9 mouse cellular contexts compared by ENCODE assay signal in genomic region chrX:51146351-51146750, GRCm38 (mm10). TPM values are rescaled to one million over a fixed set of nuclear protein-coding genes. Genes with fewer than 3 reads are reported as not detected.
DNase-seq lines count a peak whose midpoint lies in the region; ATAC-seq and TF ChIP-seq lines count a peak whose summit lies in the region.
"Had no signal": no experiment of that assay in that cellular context is flagged by ENCODE, and none has a peak within 500 bp of the region (broad histone marks: within the 10 kb centered on the region; RNA-seq: fewer than 3 reads in every experiment).

No protein-coding gene starts in this region.

- no peaks in the 10 kb centered on the region for H3K27me3 ChIP-seq in forebrain, postnatal 0 days (ENCODE audit: insufficient read depth, low read length)
- no peaks in the 10 kb centered on the region for H3K27me3 ChIP-seq in forebrain, embryonic 11.5 days (ENCODE audit: control insufficient read depth, insufficient read depth, low read length)
- H3K27me3 ChIP-seq in liver, postnatal 0 days (ENCODE audit: insufficient read depth, low read length): no peaks in the 10 kb centered on the region

- no peak overlapping the region for H3K27ac ChIP-seq in forebrain, postnatal 0 days (ENCODE audit: low read depth, low read length)
- no peak overlapping the region for H3K27ac ChIP-seq in forebrain, embryonic 11.5 days (ENCODE audit: low read depth, low read length)
- H3K27ac ChIP-seq in liver, postnatal 0 days (ENCODE audit: low read depth): no peak overlapping the region

- TF ChIP-seq CTCF in forebrain, postnatal 0 days (IDR thresholded peaks at IDR 0.05; ENCODE audit: low read depth): peak; percentile 40
- TF ChIP-seq CTCF in liver, postnatal 0 days (IDR thresholded peaks at IDR 0.05; ENCODE audit: low read depth): peak; percentile 44

- DNase-seq in forebrain, postnatal 0 days: peak; percentile 4
- no peak for DNase-seq in forebrain, embryonic 11.5 days (ENCODE audit: low spot score)
- DNase-seq in liver, postnatal 0 days: no peak
- no peak for DNase-seq in liver
- peak; percentile 22 for DNase-seq in cerebellum, adult 9-11 months
- peak; percentile 11 to 27 for DNase-seq in kidney, postnatal 36 days
- DNase-seq in yolk sac, embryonic 10.5 days (ENCODE audit: low spot score): no peak
- no peak for DNase-seq in ovary, postnatal 14 days (ENCODE audit: low spot score)

- H3K4me2 ChIP-seq in forebrain, postnatal 0 days (ENCODE audit: low read depth): no peak overlapping the region
- no peak overlapping the region for H3K4me2 ChIP-seq in forebrain, embryonic 11.5 days (ENCODE audit: low read depth, low read length, severe bottlenecking)
- H3K4me2 ChIP-seq in liver, postnatal 0 days (ENCODE audit: low read depth, low read length): no peak overlapping the region

- no peaks in the 10 kb centered on the region for H3K4me1 ChIP-seq in forebrain, postnatal 0 days (ENCODE audit: insufficient read depth)
- no peaks in the 10 kb centered on the region for H3K4me1 ChIP-seq in forebrain, embryonic 11.5 days (replicated peaks; ENCODE audit: control insufficient read depth, insufficient read depth, low read length)
- no peaks in the 10 kb centered on the region for H3K4me1 ChIP-seq in liver, postnatal 0 days (ENCODE audit: insufficient read depth)

- H3K36me3 ChIP-seq in forebrain, postnatal 0 days (ENCODE audit: insufficient read depth): no peaks in the 10 kb centered on the region
- no peaks in the 10 kb centered on the region for H3K36me3 ChIP-seq in forebrain, embryonic 11.5 days (ENCODE audit: control insufficient read depth, insufficient read depth, low read length)
- no peaks in the 10 kb centered on the region for H3K36me3 ChIP-seq in liver, postnatal 0 days (replicated peaks; ENCODE audit: insufficient read depth, low read length)

- 33% methylated on average over 4 of the region's 4 CpGs for WGBS in forebrain, postnatal 0 days
- 40% methylated on average over 4 of the region's 4 CpGs for WGBS in forebrain, embryonic 11.5 days
- WGBS in liver, postnatal 0 days (ENCODE audit: insufficient replicate concordance): 30% methylated on average over 4 of the region's 4 CpGs

- no peaks in the 10 kb centered on the region for H3K9me3 ChIP-seq in forebrain, postnatal 0 days (ENCODE audit: low read length)
- H3K9me3 ChIP-seq in forebrain, embryonic 11.5 days (ENCODE audit: control insufficient read depth, low read length): no peaks in the 10 kb centered on the region
- H3K9me3 ChIP-seq in liver, postnatal 0 days (ENCODE audit: low read length): no peaks in the 10 kb centered on the region
- H3K9me3 ChIP-seq: G1E had no signal

- no peak overlapping the region for H3K4me3 ChIP-seq in forebrain, postnatal 0 days (ENCODE audit: low read depth, low read length)
- no peak overlapping the region for H3K4me3 ChIP-seq in forebrain, embryonic 11.5 days (ENCODE audit: low read depth, low read length)
- H3K4me3 ChIP-seq in liver, postnatal 0 days (ENCODE audit: low read depth, low read length): no peak overlapping the region

- TF ChIP-seq EP300 in liver, postnatal 0 days (IDR thresholded peaks at IDR 0.05; ENCODE audit: low read depth): no peak

- no peak overlapping the region for H3K9ac ChIP-seq in forebrain, postnatal 0 days
- no peak overlapping the region for H3K9ac ChIP-seq in forebrain, embryonic 11.5 days (ENCODE audit: low read length)
- H3K9ac ChIP-seq in liver, postnatal 0 days (replicated peaks): no peak overlapping the region

- ATAC-seq in forebrain, postnatal 0 days: no peak
- ATAC-seq in forebrain, embryonic 11.5 days (replicated peaks; ENCODE audit: low FRiP score): no peak
- no peak for ATAC-seq in liver, postnatal 0 days

RNA-seq across cellular contexts. Expression of gene Mbnl3, which starts 60.0 kb away (rescaled TPM):
- 0.38 and 1.2 TPM in 2 replicates for total RNA-seq in forebrain, postnatal 0 days (2014; rRNA removed)
- polyA plus RNA-seq in forebrain, postnatal 0 days (2015; fragmentation: Nextera tagmentation; extraction: Ambion mirVana): 0.51 and 0.63 TPM in 2 replicates
- 6.9 and 7.2 TPM in 2 replicates for polyA plus RNA-seq in forebrain, embryonic 11.5 days (2014; fragmentation: Nextera tagmentation; extraction: Ambion mirVana)
- 2.9 and 3.7 TPM in 2 replicates for polyA plus RNA-seq in liver, postnatal 0 days (2015; fragmentation: Nextera tagmentation; extraction: Ambion mirVana)

Comparison
In these comparisons a context has a peak if more than half of its experiments do, and no peak if none do; other contexts are left out.
1. DNase-seq: peak in forebrain, postnatal 0 days (single experiment), cerebellum, adult 9-11 months (single experiment) and kidney, postnatal 36 days (2 of 2); none in forebrain, embryonic 11.5 days (single experiment), liver, postnatal 0 days (single experiment), liver (single experiment), yolk sac, embryonic 10.5 days (single experiment) and ovary, postnatal 14 days (single experiment).